Mouse (Mus musculus) bone marrow macrophage, adult 2 months (primary cell): ENCODE measurements around the gene Parp11.

ENCODE experiments used
- CTCF ChIP-seq: IDR thresholded peaks from 2 replicates; pipeline ENCODE4 v1.5.1; 2012; ENCODE audit warnings: low read depth, mild to moderate bottlenecking, low read length, moderate library complexity
- POLR2A ChIP-seq: IDR thresholded peaks from 2 replicates; pipeline ENCODE4 v1.6.1; 2012; ENCODE audit warnings: mild to moderate bottlenecking, low read depth, low read length, borderline replicate concordance

GRCm38 (mm10) chr6:127473961-127474360 lies 27.3 kb downstream of the Parp11 start:
- TF ChIP-seq CTCF (no peak), POLR2A (no peak)
